Mouse (Mus musculus): ENCODE data around the gene Suz12.
"Not testable (repeated sequence)": the region's sequence is repeated elsewhere in the genome, so short reads cannot be mapped to it uniquely, and the experiment has no call there.

Suz12 gene

DNA sequence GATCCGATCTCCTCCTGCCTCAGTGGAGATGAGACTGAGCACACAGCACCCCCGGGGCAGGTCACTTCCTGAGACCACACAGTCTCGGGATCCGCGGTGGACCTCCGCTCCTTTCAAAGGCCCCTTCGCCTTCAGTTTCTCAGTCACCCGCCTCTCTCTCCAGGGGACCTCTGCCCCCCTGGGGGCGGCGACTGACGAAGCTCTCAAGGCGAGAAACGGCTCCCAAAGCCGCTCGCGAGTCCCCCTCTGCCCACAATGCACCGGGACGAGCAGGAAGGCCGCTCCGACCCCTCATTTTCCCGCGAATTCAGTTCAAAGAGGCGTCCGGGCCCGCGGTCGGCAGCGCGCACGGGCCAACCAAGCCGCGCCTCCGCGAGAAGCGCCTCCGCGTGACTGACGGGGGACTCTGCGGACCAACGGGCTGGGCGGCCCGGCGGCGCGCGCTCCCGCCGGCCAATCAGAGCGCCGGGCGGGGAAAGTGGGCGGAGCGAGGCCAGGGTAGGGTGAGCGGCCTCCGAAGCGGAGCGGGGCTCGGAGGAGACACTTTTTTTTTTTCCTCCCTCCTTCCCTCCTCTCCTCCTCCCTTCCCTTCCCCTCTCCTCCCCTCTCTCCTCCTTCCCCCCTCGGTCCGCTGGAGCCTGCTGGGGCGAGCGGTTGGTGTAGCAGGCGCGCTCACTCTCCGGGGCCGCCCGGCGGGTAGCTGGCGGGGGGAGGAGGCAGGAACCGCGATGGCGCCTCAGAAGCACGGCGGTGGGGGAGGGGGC lies at the start of gene Suz12:
Suz12 (plus strand) TSS at position 515 of the 764 bp plus-strand sequence.
- DNase-seq (ENCODE audit: low spot score), result peak; percentile 94

DNA sequence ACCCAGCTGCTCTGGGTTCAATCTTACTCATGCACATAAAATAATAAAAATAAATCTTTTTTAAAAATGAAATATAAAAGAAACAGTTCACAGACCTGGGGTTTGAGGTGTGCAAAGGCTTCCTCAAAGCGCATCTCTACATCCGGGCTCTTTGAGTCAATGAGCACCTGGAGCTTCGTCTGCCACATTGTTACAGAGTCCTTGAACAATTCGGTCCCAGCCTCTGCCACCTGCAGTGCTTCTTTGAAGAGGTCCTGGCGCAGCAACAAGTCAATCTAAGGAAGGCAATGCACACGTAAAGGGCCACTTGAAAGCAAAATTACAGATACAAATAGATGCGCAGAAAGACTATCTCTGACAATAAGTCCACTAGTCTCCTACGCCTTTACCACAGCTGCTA lies 49.8 kb upstream of the Suz12 start:
- no peak for DNase-seq (ENCODE audit: low spot score)

DNA sequence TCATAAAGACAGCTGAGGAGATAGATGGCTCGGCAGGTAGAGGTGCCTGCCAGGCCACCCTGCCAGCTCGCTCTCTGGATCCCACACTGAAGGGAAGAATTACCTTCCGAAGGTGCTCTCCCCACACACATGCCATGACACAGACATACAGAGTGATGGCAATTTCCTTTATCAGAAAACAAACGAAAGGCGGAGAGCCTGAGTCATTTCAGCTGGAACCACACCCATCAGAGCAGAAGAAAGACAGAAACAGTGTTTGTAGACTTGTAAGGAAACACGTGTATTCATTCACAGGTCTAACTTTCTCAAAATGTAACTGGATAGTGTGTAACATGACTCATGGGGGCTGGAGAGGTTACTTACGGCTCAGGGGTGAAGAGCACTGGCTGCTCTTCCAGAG lies 49.3 kb upstream of the Suz12 start:
- DNase-seq (ENCODE audit: low spot score), result no peak

DNA sequence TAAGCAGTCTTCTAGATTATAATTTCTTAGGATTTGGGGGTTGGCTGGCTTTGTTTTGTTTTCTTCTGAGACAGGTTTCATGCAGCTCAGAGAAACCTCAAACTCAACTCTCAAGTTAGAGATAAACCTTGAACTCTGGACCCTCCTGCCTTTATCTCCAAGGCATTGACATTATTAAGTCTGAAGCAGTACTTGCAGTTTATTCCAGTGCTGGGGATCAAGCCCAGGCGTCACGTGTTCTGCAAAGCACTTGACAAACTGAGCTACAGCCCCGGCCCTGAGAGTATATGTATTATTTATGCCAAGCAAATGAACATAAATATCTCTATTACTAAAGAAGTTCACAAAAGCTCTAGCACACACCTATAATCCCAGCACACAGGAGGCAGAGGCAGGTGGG lies 45.6 kb upstream of the Suz12 start:
- DNase-seq (ENCODE audit: low spot score), result no peak

DNA sequence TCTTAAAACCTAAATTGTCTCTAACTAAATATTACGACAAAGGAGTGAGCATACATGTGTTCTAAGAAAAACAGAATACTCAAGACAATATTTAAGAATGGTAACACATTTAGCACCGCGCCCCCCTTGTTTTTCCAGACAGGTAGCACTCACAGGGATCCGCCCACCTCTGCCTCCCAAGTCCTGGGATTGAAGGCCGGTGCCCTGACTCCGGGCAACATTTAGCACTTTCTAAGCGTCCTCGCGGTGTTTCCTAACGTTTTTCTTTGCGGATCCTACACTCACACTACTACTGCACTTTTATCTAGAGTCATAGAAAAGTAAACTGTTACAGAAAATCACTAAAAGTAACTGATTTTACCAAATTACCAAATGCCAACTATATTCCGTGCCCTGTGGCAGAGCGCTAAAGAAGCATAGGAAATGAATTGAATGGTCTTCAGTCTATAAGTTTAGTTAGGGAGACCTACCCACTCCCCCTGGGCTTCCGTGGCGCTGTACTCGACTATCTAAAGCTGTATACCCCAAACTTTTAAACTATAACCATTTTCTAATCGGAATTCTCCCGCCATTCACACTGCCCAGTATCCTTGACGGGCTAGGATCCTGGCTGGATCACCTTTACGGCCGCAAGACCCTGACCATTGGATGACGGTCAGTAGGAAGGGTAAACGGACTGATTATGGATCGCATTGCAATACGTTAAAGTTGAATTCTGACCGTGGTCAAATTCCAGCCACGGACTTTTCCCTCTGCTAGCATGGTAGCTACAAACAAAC lies 31.4 kb upstream of the Suz12 start:
- DNase-seq (ENCODE audit: low spot score), result no peak

DNA sequence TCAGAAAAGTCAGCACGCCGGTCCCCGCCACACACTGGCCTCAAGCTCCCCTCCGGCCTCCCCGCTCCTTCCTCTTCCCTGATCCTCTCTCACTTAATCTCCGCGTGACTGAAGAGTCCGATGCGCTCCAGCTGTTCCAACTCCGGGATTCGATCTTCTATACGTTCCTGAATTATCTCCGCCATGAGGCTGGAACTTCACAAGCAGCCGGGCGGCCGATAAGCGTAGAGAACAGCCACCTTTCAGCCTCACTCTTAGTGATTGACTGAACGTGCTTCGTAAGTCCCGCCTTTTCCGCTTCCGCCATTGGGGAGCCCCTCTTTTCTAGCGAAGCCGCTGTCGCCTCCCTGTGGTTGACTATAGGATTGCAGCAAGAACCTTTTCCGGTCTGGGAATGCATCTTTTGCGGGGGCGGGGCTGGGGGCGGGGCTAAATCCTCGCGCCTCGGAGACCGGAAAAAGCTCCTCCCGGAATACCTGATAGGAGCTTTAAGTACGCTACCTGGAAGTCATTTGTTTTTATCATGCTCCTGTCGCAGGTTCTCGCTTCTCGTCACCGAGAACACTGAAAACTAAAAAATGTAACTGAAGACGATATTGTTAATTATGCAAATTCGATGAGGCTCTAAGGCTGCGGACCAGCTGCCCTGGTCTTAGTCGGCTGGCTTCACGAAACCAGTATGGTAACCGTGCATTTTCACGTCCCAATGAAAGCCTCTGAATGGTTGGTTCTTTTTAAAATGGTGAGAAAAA lies 30.6 kb upstream of the Suz12 start, which contains the start of gene Utp6:
Utp6 (minus strand) TSS at position 266 of the 752 bp plus-strand sequence.
- peak; percentile 99 for DNase-seq (ENCODE audit: low spot score)

DNA sequence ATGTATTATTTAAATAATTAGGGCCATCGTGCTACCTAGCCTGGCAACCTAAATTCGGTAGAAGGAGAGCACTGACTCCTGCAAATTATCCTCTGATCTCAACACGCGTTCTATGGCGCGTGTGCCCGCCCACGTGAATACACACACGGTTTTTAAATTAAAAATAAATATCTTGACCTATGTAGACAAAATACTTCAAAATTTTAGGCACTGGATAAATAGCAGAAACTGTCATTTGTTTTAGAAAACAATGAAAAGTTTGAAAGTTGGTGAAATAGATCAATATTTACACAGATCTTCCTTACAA lies 30.1 kb upstream of the Suz12 start:
- no peak for DNase-seq (ENCODE audit: low spot score)

DNA sequence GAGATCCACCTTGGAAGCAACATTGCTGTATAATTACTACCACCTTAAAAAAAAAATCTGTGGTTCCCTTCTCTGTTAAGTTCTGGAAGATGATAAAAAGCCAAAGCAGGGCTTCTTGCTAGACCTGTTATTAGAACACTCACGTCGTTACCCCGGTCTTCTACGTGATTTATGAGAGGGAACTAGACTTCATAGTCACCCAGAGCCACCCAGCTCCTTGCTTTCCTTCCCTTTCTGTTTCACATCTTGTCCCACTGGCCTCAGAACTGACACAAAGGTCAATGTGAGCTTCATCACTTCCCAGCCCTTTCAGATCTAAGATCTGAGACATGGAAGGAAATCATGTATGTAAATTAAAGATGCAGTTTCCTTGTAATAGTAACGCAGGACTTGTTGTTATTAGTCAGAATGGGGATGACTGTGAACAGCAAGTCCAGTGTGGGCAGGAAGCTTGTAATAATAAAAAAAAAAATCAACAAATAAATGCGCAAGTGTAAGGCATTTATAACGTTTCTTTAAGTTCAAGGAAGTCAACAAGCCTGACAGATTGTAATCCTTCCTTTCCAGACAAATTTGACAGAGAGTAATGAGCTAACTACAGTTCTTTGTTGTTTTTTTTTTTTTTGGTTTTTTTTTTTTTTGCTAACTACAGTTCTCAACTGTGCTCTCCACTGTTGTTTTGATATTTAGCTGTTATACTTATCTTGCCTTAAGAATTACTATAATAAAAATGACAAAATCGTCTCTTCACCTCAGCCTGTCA lies 29.5 kb upstream of the Suz12 start:
- DNase-seq (ENCODE audit: low spot score), result no peak

DNA sequence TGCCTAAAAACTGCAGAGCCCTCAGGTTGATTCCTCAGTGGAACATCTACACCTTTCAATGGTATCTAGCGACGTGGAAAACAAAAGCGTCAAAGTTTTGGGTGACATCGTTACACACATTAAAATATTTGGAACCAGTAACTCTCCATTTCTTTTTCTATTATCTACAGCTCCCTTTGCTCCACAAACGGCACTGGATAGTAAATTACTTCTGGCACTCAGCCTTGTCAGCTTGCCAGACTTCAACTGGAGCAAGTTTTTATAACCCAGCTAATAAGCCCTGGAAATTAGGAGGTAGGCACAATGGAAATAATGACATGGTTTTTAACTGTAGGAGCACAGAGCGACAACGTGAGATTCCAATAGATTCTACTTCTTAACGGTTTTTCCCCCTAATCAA lies 27.0 kb upstream of the Suz12 start:
- peak; percentile 37 for DNase-seq (ENCODE audit: low spot score)

DNA sequence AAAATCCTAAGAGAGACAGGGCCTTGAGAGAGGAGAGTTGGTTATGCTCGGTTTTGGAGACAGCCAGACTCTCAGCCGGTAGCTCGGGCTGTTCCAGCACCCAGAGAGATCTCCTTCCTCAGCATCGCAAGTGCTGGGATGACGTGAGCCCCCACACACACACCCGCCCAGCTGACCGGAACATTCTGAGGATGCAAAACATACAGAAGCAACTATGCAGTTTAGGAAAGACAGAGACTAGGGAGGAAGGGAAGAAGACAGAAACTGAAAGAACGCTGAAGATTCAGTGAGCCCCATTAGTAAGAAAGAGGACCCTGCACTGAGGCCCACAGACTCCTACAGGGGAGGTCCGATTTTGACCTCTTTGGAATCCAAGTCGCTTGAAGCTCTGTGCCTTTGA lies 25.2 kb upstream of the Suz12 start:
- DNase-seq (ENCODE audit: low spot score), result no peak

DNA sequence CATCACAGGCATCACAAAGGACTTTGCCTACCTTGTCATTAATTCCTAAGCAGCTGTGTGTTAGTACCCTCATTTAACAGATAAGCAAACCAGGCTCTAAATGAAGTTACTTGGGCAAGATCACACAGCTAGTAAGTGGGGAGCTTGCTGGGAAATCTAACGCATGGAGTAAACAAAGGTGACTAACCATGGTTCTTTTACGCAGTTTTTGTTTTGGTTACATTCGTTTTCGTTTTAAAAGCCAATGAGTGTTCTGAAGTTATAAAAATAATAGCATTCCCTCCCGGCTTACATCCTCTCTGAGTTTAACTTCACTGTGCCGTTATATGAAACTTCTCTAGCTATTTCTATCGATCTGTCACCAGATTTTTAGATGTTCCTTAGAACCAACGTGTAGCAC lies 19.8 kb upstream of the Suz12 start:
- no peak for DNase-seq (ENCODE audit: low spot score)

DNA sequence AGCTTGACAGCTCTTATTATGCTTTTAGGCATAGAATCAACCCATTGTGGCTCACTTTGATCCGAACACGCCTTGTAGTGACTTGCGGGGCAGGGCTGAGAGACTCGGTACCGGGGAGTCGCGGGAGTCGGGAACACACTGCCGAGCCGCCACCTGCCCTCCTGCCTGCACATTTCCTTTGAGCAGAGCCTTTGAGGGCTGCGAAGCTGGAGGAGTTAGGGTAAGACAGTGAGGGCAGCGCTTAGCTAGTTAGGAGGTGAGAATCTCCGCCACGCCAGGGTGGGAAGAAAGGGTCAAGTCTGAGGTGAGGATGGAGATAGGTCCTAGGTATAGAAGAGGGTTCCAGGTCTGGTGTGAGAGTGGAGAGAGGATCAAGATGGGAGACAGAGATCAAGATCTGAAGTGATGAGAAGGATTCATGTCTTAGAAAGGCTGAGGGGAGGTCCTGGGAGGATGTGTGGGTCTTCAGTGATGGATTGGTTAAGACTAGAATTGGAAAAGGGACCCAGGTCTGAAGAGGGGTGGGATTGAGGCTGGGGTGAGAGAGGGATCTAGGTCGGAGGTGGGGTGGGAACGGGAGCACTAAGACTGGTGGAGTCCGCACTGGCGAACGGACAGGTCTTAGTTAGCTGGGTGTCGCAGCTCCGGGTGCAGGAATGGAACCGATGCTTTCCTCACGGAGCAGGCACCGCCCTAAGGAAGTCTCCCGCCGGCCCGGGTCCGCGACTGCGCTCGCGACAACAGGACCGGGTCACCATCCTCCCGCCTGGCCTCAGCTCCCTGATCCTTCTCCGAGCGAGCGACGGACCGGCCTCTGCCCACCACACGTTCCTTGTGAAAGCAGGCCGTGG lies 19.1 kb upstream of the Suz12 start:
- no peak for DNase-seq (ENCODE audit: low spot score)

DNA sequence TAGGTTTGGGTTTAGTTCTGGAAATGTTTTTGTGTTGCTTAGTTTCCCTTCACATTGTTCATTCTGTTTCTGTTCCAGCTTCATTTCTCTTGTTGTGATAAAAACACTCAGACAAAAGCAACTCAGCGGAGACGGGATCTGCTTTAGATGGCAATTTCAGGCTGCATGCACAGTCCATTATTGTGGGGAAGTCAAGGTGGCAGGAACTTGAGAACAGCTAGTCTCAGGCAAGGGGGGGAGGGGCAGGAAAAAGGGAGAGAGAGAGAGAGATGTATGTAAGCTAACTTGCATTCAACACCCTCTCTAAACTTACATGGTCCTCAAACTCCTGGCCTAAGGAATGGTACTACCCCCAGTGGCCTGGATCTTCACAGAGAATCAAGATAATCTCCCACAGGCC lies 17.5 kb upstream of the Suz12 start:
- DNase-seq (ENCODE audit: low spot score), result no peak

DNA sequence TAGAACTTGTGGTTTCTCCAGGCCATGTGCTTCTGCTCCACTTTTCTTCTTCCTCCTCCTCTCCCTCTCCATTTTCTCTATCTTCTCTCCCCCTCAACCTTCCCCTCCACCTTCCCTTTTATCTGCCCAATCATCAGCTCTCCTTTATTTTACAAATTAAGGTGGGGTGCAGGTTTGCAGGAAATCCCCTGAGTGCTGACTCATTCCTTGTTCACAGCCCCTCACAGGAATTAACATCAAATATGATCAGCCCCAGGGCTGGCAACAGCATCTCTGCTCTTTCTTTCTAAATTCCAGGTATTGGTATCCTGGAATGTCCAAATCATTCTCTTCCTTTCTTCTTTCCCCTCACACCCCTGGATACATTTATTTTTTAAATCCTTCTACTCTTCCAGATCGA lies 16.7 kb upstream of the Suz12 start:
- no peak for DNase-seq (ENCODE audit: low spot score)

DNA sequence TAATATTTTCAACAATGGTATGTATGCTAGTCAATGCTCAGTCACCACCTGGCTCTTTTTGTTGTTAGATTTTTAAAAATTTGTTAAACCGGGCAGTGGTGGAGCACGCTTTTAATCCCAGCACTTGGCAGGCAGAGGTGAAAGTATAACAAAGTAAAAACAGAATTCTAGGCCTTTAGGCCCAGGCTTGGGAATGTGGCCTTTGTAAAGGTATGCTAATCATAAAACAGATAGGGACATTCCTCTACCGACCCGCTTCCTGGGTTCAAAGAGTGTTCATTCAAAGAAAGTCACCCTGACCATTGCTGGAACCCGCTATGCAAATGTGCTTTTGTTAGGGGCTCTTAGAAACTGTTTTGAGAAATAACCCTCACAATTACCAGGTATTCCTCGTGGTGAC lies 16.3 kb upstream of the Suz12 start:
- not testable (repeated sequence) for DNase-seq (ENCODE audit: low spot score)

DNA sequence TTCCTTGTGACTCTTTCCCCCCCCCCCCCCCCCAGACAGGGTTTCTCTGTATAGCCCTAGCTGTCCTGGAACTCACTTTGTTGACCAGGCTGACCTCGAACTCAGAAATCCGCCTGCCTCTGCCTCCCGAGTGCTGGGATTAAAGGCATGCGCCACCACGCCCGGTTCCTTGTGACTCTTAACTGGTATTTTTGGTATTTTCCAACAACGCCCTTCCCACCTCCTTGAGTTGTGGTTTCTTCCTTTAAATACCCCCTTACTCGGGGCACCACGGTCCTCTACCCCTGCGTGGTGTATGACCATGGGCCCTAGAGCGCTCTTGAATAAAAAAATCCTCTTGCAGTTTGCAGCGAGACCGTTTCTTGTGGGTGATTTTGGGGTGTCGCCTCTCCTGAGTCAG lies 15.8 kb upstream of the Suz12 start:
- DNase-seq (ENCODE audit: low spot score), result not testable (repeated sequence)

DNA sequence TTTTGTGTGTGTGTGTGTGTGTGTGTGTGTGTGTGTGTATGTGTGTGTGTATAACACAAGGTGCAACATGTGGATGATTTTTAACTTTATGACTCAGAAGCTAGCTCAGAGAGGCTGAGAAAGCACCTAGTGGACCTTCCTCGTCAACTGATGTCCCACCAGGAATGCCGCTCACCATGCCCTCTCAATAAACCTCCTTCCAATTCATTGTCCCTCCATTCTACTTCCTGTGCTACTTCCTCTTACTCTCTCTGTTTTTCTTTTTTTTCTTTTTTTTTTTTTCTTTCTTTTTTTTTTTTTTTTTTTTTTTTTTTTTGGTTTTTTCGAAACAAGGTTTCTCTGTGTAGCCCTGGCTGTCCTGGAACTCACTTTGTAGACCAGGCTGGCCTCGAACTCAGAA lies 15.2 kb upstream of the Suz12 start:
- not testable (repeated sequence) for DNase-seq (ENCODE audit: low spot score)

DNA sequence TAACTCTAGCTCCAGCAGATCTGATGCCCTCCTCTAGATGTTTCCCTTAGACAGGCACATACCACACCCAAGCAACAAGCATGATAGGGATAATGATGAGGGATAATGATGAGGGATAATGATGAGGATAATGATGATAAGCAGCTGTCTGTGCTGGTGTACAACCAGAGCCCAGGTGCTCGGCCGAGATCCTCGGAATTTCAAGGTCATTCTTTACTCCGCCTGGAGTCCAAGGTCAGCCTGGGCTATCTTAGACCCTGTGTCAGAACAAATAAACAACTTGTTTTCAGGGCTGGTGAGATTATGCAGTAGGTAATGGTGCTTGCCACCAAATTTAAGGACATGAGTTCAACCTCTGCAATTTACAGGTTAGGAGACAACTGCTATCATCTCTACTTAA lies 6.0 kb upstream of the Suz12 start:
- DNase-seq (ENCODE audit: low spot score), result no peak

DNA sequence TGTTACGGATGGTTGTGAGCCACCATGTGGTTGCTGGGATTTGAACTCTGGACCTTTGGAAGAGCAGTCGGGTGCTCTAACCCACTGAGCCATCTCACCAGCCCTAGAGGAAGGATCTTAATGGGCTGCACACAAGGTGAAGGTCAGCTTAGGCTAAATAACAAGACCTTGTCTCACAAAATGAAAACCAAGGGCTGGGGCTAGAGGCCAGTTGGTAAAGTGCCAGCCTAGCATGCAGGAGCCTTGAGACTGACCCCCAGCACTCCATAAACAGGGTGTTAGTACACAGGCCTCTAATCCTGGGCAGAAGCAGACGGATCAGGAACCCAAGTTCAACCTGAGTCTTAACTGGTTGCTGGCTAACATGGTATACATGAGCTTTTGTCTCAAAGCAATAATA lies 5.0 kb upstream of the Suz12 start:
- no peak for DNase-seq (ENCODE audit: low spot score)

DNA sequence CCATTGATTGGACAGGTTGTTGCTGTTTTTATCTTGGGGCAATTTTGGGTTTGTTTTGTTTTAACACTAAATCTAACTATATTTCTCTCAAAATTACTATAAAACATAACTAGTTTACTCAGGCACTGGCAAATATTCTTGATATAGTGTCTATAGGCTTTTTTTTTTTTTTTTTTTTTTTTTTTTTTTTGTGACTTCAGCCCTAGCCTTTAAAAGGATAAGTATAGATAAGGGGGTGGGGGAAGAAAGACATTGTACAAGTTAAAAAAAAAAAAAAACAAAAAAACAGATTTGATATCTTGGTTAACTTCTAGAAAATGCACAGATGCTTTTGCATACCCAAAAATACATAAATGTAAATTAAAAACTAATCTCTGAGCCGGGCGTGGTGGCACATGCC lies 2.8 kb upstream of the Suz12 start:
- no peak for DNase-seq (ENCODE audit: low spot score)

DNA sequence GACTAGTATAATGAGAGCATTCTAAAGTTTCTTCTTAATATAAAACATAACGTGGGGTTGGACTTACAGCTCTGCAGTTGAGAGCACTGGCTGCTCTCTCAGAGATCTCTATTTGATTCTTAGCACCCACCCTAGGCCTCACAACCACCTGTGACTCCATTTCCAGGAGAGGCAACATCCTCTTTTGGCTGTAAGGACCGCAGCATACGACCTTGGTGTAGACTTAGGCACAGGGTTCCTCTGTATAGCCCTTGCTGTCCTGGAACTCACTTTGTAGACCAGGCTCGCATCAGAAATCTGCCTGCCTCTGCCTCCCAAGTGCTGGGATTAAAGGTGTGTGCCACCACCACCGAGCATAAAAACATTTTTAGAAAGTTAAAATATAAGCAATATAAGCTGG lies 1.3 kb upstream of the Suz12 start:
- no peak for DNase-seq (ENCODE audit: low spot score)

All from lung, postnatal 25 days (tissue).